ENCODE assay signal across 15 mouse cellular contexts in the genomic region with DNA sequence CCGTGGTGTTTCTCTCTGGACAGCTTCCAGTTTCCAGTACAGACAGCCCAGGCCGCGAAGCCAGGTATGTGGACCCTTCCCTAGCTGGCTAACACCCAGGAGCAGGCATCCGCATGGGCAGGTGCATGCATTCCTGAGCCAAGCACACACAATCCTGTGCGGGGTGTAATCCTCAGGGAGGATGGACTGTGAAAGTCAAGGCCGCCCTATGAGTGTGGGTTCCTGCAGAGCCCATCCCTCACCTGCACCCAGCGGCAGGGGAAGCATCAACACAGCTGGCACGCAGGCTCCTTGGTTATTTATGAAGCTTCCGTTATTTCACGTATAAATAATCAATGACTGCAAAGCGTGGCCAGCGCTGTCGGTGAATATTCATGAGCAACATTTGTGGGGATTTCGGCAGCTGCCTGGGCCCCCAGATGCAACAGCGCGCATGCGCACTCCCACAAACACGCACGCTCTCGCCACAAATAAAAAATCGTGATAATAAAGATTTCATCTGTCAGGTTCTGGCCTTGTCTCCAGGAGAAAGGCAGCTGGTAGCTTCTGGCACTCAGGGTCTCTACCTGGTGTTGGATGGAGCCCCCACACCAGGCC. TPM values are rescaled to one million over a fixed set of nuclear protein-coding genes. Genes with fewer than 3 reads are reported as not detected.
DNase-seq lines count a peak whose midpoint lies in the region; ATAC-seq and TF ChIP-seq lines count a peak whose summit lies in the region.
"Had no signal": no experiment of that assay in that cellular context is flagged by ENCODE, and none has a peak within 500 bp of the region (broad histone marks: within the 10 kb centered on the region; RNA-seq: fewer than 3 reads in every experiment).

No protein-coding gene starts in this region.

- no peak for TF ChIP-seq POLR2A in thymus, adult 2 months (IDR thresholded peaks at IDR 0.05; ENCODE audit: control insufficient read depth, extremely low read depth, insufficient read depth, low read length, poor library complexity)

- DNase-seq in neural tube, embryonic 11.5 days (ENCODE audit: low spot score), result no peak
- no peak for DNase-seq in neural tube, embryonic 10.5 days (ENCODE audit: extremely low spot score, low spot score)
- DNase-seq in mesoderm, embryonic 11.5 days (ENCODE audit: low read depth, low spot score), result peak; percentile 59
- no peak for DNase-seq in embryo, embryonic 9.5 days (ENCODE audit: extremely low spot score)
- DNase-seq in thymus, adult 2 months, result no peak
- no peak for DNase-seq in spleen, postnatal 10 days (ENCODE audit: low spot score in 2 of 2)
- DNase-seq: adrenal gland, postnatal 14 days; gastrocnemius, postnatal 25 days; left cerebral cortex, postnatal 4 days; liver, embryonic 13.5 days; lung, postnatal 10 days had no signal

- peaks cover 35% of the 10 kb centered on the region for H3K4me1 ChIP-seq in neural tube, embryonic 11.5 days (ENCODE audit: control insufficient read depth, insufficient read depth, low read length)
- H3K4me1 ChIP-seq in forebrain, embryonic 16.5 days (replicated peaks; ENCODE audit: control insufficient read depth, insufficient read depth, low read length), result peaks cover 15% of the 10 kb centered on the region
- H3K4me1 ChIP-seq in neural tube, embryonic 13.5 days (replicated peaks), result peaks cover 70% of the 10 kb centered on the region
- H3K4me1 ChIP-seq in thymus, adult 2 months (replicated peaks; ENCODE audit: control insufficient read depth, insufficient read depth, low read length), result no peaks in the 10 kb centered on the region
- H3K4me1 ChIP-seq: heart, embryonic 13.5 days; liver, embryonic 13.5 days had no signal

- H3K36me3 ChIP-seq in neural tube, embryonic 11.5 days (ENCODE audit: control insufficient read depth, insufficient read depth, low read length), result no peaks in the 10 kb centered on the region
- H3K36me3 ChIP-seq in forebrain, embryonic 16.5 days (ENCODE audit: control insufficient read depth, insufficient read depth), result no peaks in the 10 kb centered on the region
- no peaks in the 10 kb centered on the region for H3K36me3 ChIP-seq in neural tube, embryonic 13.5 days
- no peaks in the 10 kb centered on the region for H3K36me3 ChIP-seq in thymus, adult 2 months (ENCODE audit: control insufficient read depth, insufficient read depth, low read length)
- H3K36me3 ChIP-seq: heart, embryonic 13.5 days; liver, embryonic 13.5 days had no signal

- no peaks in the 10 kb centered on the region for H3K9me3 ChIP-seq in neural tube, embryonic 11.5 days (ENCODE audit: control insufficient read depth, low read length)
- H3K9me3 ChIP-seq in forebrain, embryonic 16.5 days (ENCODE audit: control insufficient read depth, low read length), result no peaks in the 10 kb centered on the region
- no peaks in the 10 kb centered on the region for H3K9me3 ChIP-seq in neural tube, embryonic 13.5 days
- H3K9me3 ChIP-seq: heart, embryonic 13.5 days; liver, embryonic 13.5 days had no signal

- 54% methylated on average over 21 of the region's 21 CpGs for WGBS in neural tube, embryonic 11.5 days
- WGBS in forebrain, embryonic 16.5 days, result 64% methylated on average over 21 of the region's 21 CpGs
- 29% methylated on average over 21 of the region's 21 CpGs for WGBS in neural tube, embryonic 13.5 days
- WGBS in thymus, adult 2 months, result 79% methylated on average over 21 of the region's 21 CpGs

- H3K4me3 ChIP-seq in neural tube, embryonic 11.5 days (ENCODE audit: low read depth, low read length), result no peak overlapping the region
- H3K4me3 ChIP-seq in forebrain, embryonic 16.5 days (replicated peaks; ENCODE audit: low read length), result no peak overlapping the region
- H3K4me3 ChIP-seq in neural tube, embryonic 13.5 days, result no peak overlapping the region
- H3K4me3 ChIP-seq in thymus, adult 2 months (ENCODE audit: control insufficient read depth, insufficient read depth, low read length), result no peak overlapping the region
- H3K4me3 ChIP-seq: heart, embryonic 13.5 days; liver, embryonic 13.5 days had no signal

- peak overlapping the region; percentile 62 for H3K27ac ChIP-seq in neural tube, embryonic 11.5 days (ENCODE audit: low read depth, low read length)
- H3K27ac ChIP-seq in forebrain, embryonic 16.5 days (ENCODE audit: low read length), result no peak overlapping the region
- H3K27ac ChIP-seq in neural tube, embryonic 13.5 days (replicated peaks), result peak overlapping the region; percentile 82
- H3K27ac ChIP-seq in thymus, adult 2 months (ENCODE audit: control insufficient read depth, insufficient read depth, low read length), result no peak overlapping the region
- H3K27ac ChIP-seq: heart, embryonic 13.5 days; kidney, postnatal 0 days; liver, embryonic 13.5 days had no signal

- ATAC-seq in neural tube, embryonic 11.5 days (ENCODE audit: insufficient read depth, low FRiP score, low TSS enrichment), result peak; percentile 49; the same call in 1 of the 2 replicates
- peak; percentile 24; the same call in 1 of the 2 replicates for ATAC-seq in forebrain, embryonic 16.5 days
- ATAC-seq in neural tube, embryonic 13.5 days (ENCODE audit: low read depth), result peak; percentile 49

- TF ChIP-seq CTCF in thymus, adult 2 months (IDR thresholded peaks at IDR 0.05; ENCODE audit: borderline replicate concordance, control insufficient read depth, extremely low read depth, insufficient read depth, low read length, poor library complexity), result no peak

- peak overlapping the region; percentile 14; the same call in 1 of the 2 replicates for H3K9ac ChIP-seq in neural tube, embryonic 11.5 days (ENCODE audit: low read length)
- H3K9ac ChIP-seq in forebrain, embryonic 16.5 days (replicated peaks; ENCODE audit: low read depth, low read length), result no peak overlapping the region
- H3K9ac ChIP-seq in neural tube, embryonic 13.5 days, result peak overlapping the region; percentile 55
- H3K9ac ChIP-seq: heart, embryonic 13.5 days; liver, embryonic 13.5 days had no signal

- H3K27me3 ChIP-seq in neural tube, embryonic 11.5 days (ENCODE audit: control insufficient read depth, insufficient read depth, low read length), result no peaks in the 10 kb centered on the region
- no peaks in the 10 kb centered on the region for H3K27me3 ChIP-seq in forebrain, embryonic 16.5 days (replicated peaks; ENCODE audit: control insufficient read depth, insufficient read depth, low read length)
- no peaks in the 10 kb centered on the region for H3K27me3 ChIP-seq in neural tube, embryonic 13.5 days
- no peaks in the 10 kb centered on the region for H3K27me3 ChIP-seq in thymus, adult 2 months (ENCODE audit: control insufficient read depth, insufficient read depth, low read length)
- H3K27me3 ChIP-seq: liver, embryonic 13.5 days had no signal

- no peak overlapping the region for H3K4me2 ChIP-seq in neural tube, embryonic 11.5 days (ENCODE audit: low read depth)
- H3K4me2 ChIP-seq in forebrain, embryonic 16.5 days (ENCODE audit: low read length), result peak overlapping the region; percentile 6; the same call in 1 of the 2 replicates
- peak overlapping the region; percentile 41 for H3K4me2 ChIP-seq in neural tube, embryonic 13.5 days
- H3K4me2 ChIP-seq: heart, embryonic 13.5 days; liver, embryonic 13.5 days had no signal

RNA-seq across cellular contexts. Expression of a gene that starts 52.8 kb away (rescaled TPM):
- polyA plus RNA-seq in neural tube, embryonic 11.5 days (2014; fragmentation: Nextera tagmentation; extraction: Ambion mirVana), result 17.6 and 19.0 TPM in 2 replicates
- polyA plus RNA-seq in forebrain, embryonic 16.5 days (2015; fragmentation: Nextera tagmentation; extraction: Ambion mirVana), result 19.4 and 20.4 TPM in 2 replicates
- 15.0 and 19.0 TPM in 2 replicates for polyA plus RNA-seq in neural tube, embryonic 13.5 days (2015; fragmentation: Nextera tagmentation; extraction: Ambion mirVana)
- polyA plus RNA-seq in thymus, adult 2 months (2012; rRNA removed), result 20.0 and 22.6 TPM in 2 replicates

RNA-seq across cellular contexts. Expression of a gene that starts 56.6 kb away (rescaled TPM):
- polyA plus RNA-seq in neural tube, embryonic 11.5 days (2014; fragmentation: Nextera tagmentation; extraction: Ambion mirVana), result 34.1 and 36.1 TPM in 2 replicates
- polyA plus RNA-seq in forebrain, embryonic 16.5 days (2015; fragmentation: Nextera tagmentation; extraction: Ambion mirVana), result 23.1 and 24.2 TPM in 2 replicates
- 21.4 and 23.0 TPM in 2 replicates for polyA plus RNA-seq in neural tube, embryonic 13.5 days (2015; fragmentation: Nextera tagmentation; extraction: Ambion mirVana)
- 25.0 and 31.5 TPM in 2 replicates for polyA plus RNA-seq in thymus, adult 2 months (2012; rRNA removed)

Comparison
In these comparisons a context has a peak if more than half of its experiments do, and no peak if none do; other contexts are left out.
1. H3K27ac ChIP-seq: peak in neural tube, embryonic 11.5 days (single experiment) and neural tube, embryonic 13.5 days (single experiment); none in forebrain, embryonic 16.5 days (single experiment) and thymus, adult 2 months (single experiment).
2. Peak in every context shown above with its lines, with median percentiles within 50 percentile points of each other: ATAC-seq.